Mouse (Mus musculus) right cerebral cortex, adult 2 months (tissue): ENCODE measurements at regions not wholly inside any gene's neighbourhood (a gene's known extent, or its start where the extent isn't known, plus 50 kb on each side); places are given as distances from the start of the nearest gene placed in this dataset.

Experiments
- DNase-seq, 2 experiments: peaks; one replicate each; pipeline ENCODE4 v3.0.0; 2021 to 2022; ENCODE audit warnings: low spot score in 2 of 2

GRCm38 (mm10) chr8:86428998-86429651, 151.4 kb downstream of the Abcc12 start:
- no peak for DNase-seq

- no peak for DNase-seq
Measured at GRCm38 (mm10) chr8:86428131-86428530, 152.4 kb downstream of the Abcc12 start.

GRCm38 (mm10) chr8:86426056-86426455, 154.4 kb downstream of the Abcc12 start:
- no peak for DNase-seq

- no peak for DNase-seq
Measured at GRCm38 (mm10) chr8:86425382-86425781, 155.1 kb downstream of the Abcc12 start.

- no peak for DNase-seq
Measured at GRCm38 (mm10) chr8:86419059-86419651, 161.3 kb downstream of the Abcc12 start.

GRCm38 (mm10) chr8:86418414-86418981, 162.0 kb downstream of the Abcc12 start:
- no peak for DNase-seq

GRCm38 (mm10) chr8:86415208-86415607, 165.3 kb downstream of the Abcc12 start:
- no peak for DNase-seq

GRCm38 (mm10) chr8:86411232-86411631, 169.3 kb downstream of the Abcc12 start:
- DNase-seq = peak; percentile 59 to 73

- no peak for DNase-seq
Measured at GRCm38 (mm10) chr8:86406196-86406595, 174.3 kb downstream of the Abcc12 start.

- DNase-seq = no peak
Measured at GRCm38 (mm10) chr8:86403434-86403833, 177.1 kb downstream of the Abcc12 start.

- DNase-seq = no peak
Measured at GRCm38 (mm10) chr8:86401946-86402345, 178.5 kb downstream of the Abcc12 start.

- DNase-seq = no peak
Measured at GRCm38 (mm10) chr8:86395121-86395520, 185.4 kb downstream of the Abcc12 start.

- no peak for DNase-seq
Measured at GRCm38 (mm10) chr8:86393835-86394234, 186.7 kb downstream of the Abcc12 start.

- DNase-seq = no peak
Measured at GRCm38 (mm10) chr8:86393374-86393773, 187.1 kb downstream of the Abcc12 start.

GRCm38 (mm10) chr8:86390715-86391114, 189.8 kb downstream of the Abcc12 start:
- DNase-seq = no peak

- DNase-seq = peak; percentile 83 to 84
Measured at GRCm38 (mm10) chr8:86389690-86390671, 190.5 kb downstream of the Abcc12 start.

GRCm38 (mm10) chr8:86385236-86385635, 195.2 kb downstream of the Abcc12 start:
- DNase-seq = no peak

- DNase-seq = no peak
Measured at GRCm38 (mm10) chr8:86381977-86382376, 198.5 kb downstream of the Abcc12 start.

GRCm38 (mm10) chr8:86368062-86368461, 212.4 kb downstream of the Abcc12 start:
- DNase-seq = no peak

- no peak for DNase-seq
Measured at GRCm38 (mm10) chr8:86366636-86367035, 213.8 kb downstream of the Abcc12 start.

- DNase-seq = no peak
Measured at GRCm38 (mm10) chr8:86365726-86366125, 214.8 kb downstream of the Abcc12 start.

- DNase-seq = no peak
Measured at GRCm38 (mm10) chr8:86364898-86365297, 215.6 kb downstream of the Abcc12 start.
